Mouse (Mus musculus) brain, embryonic 14.5 days (tissue): ENCODE data around the gene Cmpk1.

Source experiments
- CTCF ChIP-seq: fragments of 200-500 bp; IDR thresholded peaks from 2 replicates; pipeline ENCODE4 v1.5.1; 2012; ENCODE audit warnings: inconsistent platforms, mild to moderate bottlenecking, moderate library complexity, borderline replicate concordance; ENCODE audit not compliant: insufficient read depth, insufficient read length; ENCODE audit errors: extremely low read depth
- POLR2A ChIP-seq: fragments of 200-500 bp; IDR thresholded peaks from 2 replicates; pipeline ENCODE4 v1.6.1; 2012; ENCODE audit warnings: mild to moderate bottlenecking, inconsistent platforms, borderline replicate concordance; ENCODE audit not compliant: poor library complexity, insufficient read depth, insufficient read length, severe bottlenecking; ENCODE audit errors: extremely low read depth

- TF ChIP-seq CTCF (no peak), POLR2A (no peak)
Measured at GRCm38 (mm10) chr4:115000429-115000795, 13.4 kb upstream of the Cmpk1 start.
